Mouse (Mus musculus): Measurements from ENCODE around the gene Il20rb. TPM values are rescaled to one million over a fixed set of nuclear protein-coding genes. Genes with fewer than 3 reads are reported as not detected.

Gene Il20rb
- total and polyA plus RNA-seq, 3 experiments, result 0.50 to 1.9 TPM; not detected in 1

GRCm38 (mm10) chr9:100472931-100473330 is 13.7 kb downstream of the Il20rb start:
- DNase-seq (ENCODE audit: low read depth, low spot score), result no peak
- Histone ChIP-seq H3K4me3 (ENCODE audit: control insufficient read depth in 1 of 2, insufficient read depth in 1 of 2, low read depth in 2 of 2, low read length in 2 of 2) (no peak overlapping the region), H3K36me3 (ENCODE audit: control insufficient read depth in 1 of 2, insufficient read depth in 2 of 2, low read length in 2 of 2) (no peaks in the 10 kb centered on the region)

GRCm38 (mm10) chr9:100471605-100471953 is 15.0 kb downstream of the Il20rb start:
- TF ChIP-seq SMC3 (IDR thresholded peaks at IDR 0.05; ENCODE audit: low read depth, low read length) (no peak), CHD2 (IDR thresholded peaks at IDR 0.05; ENCODE audit: low read length) (no peak), ZMIZ1 (IDR thresholded peaks at IDR 0.05; ENCODE audit: low read depth, low read length) (no peak), NRF1 (IDR thresholded peaks at IDR 0.05; ENCODE audit: insufficient read depth, low read depth, low read length, poor library complexity, severe bottlenecking) (no peak), MEF2A (IDR thresholded peaks at IDR 0.05; ENCODE audit: extremely low read depth, insufficient replicate concordance, low read depth, low read length, poor library complexity, severe bottlenecking) (no peak), MYB (IDR thresholded peaks at IDR 0.05; ENCODE audit: low read depth, low read length) (no peak), CTCF (IDR thresholded peaks at IDR 0.05 in 2 of 3, conservative IDR thresholded peaks at IDR 0.05 in 1 of 3; ENCODE audit: control insufficient read depth in 1 of 3, insufficient read depth in 1 of 3, low read depth in 2 of 3, low read length in 3 of 3, poor library complexity in 1 of 3, severe bottlenecking in 1 of 3) (no peak), MAX (IDR thresholded peaks at IDR 0.05; ENCODE audit: low read length) (no peak), SIN3A (IDR thresholded peaks at IDR 0.05; ENCODE audit: low read length) (no peak), ZC3H11A (IDR thresholded peaks at IDR 0.05; ENCODE audit: low read depth, low read length) (no peak), MYC (IDR thresholded peaks at IDR 0.05; ENCODE audit: low read depth, low read length) (no peak), TAL1 (IDR thresholded peaks at IDR 0.05; ENCODE audit: low read length) (no peak), RCOR1 (IDR thresholded peaks at IDR 0.05; ENCODE audit: low read depth, low read length) (no peak), ZNF384 (IDR thresholded peaks at IDR 0.05; ENCODE audit: low read depth, low read length) (no peak), USF2 (IDR thresholded peaks at IDR 0.05; ENCODE audit: borderline replicate concordance in 1 of 2, insufficient read depth in 1 of 2, low read depth in 1 of 2, low read length in 2 of 2) (no peak), MAFK (IDR thresholded peaks at IDR 0.05; ENCODE audit: borderline replicate concordance, low read depth, low read length) (no peak), E2F4 (IDR thresholded peaks at IDR 0.05; ENCODE audit: borderline replicate concordance, low read depth, low read length) (no peak)
- H3K4me1 ChIP-seq (ENCODE audit: control insufficient read depth in 1 of 2, insufficient read depth in 2 of 2, low read length in 2 of 2), result no peaks in the 10 kb centered on the region
- H3K27ac ChIP-seq (ENCODE audit: control insufficient read depth, low read depth, low read length), result no peak overlapping the region
- DNase-seq (ENCODE audit: low read depth, low spot score), result no peak
- no peak overlapping the region for H3K9ac ChIP-seq (ENCODE audit: control insufficient read depth, low read depth, low read length, poor library complexity, severe bottlenecking)
- H3K27me3 ChIP-seq (ENCODE audit: control insufficient read depth in 1 of 2, insufficient read depth in 2 of 2, low read length in 2 of 2), result no peaks in the 10 kb centered on the region
- no peaks in the 10 kb centered on the region for H3K36me3 ChIP-seq (ENCODE audit: control insufficient read depth in 1 of 2, insufficient read depth in 2 of 2, low read length in 2 of 2)
- no peaks in the 10 kb centered on the region for H3K79me2 ChIP-seq (ENCODE audit: control insufficient read depth, insufficient read depth, low read length, poor library complexity)
- no peak overlapping the region for H3K4me3 ChIP-seq (ENCODE audit: control insufficient read depth in 1 of 2, insufficient read depth in 1 of 2, low read depth in 2 of 2, low read length in 2 of 2)
- H3K9me3 ChIP-seq (replicated peaks; ENCODE audit: insufficient read depth, low read length), result no peaks in the 10 kb centered on the region

More at GRCm38 (mm10) chr9:100472931-100473330, 13.7 kb downstream of the Il20rb start:
- Histone ChIP-seq H3K9me3 (replicated peaks; ENCODE audit: insufficient read depth, low read length) (no peaks in the 10 kb centered on the region; the same call in 1 of the 2 replicates), H3K9ac (ENCODE audit: control insufficient read depth, low read depth, low read length, poor library complexity, severe bottlenecking) (no peak overlapping the region), H3K4me1 (ENCODE audit: control insufficient read depth in 1 of 2, insufficient read depth in 2 of 2, low read length in 2 of 2) (no peaks in the 10 kb centered on the region), H3K27me3 (ENCODE audit: control insufficient read depth in 1 of 2, insufficient read depth in 2 of 2, low read length in 2 of 2) (no peaks in the 10 kb centered on the region), H3K79me2 (ENCODE audit: control insufficient read depth, insufficient read depth, low read length, poor library complexity) (no peaks in the 10 kb centered on the region), H3K27ac (ENCODE audit: control insufficient read depth, low read depth, low read length) (no peak overlapping the region)
- TF ChIP-seq GABPA (IDR thresholded peaks at IDR 0.05; ENCODE audit: low read depth, low read length) (no peak), UBTF (IDR thresholded peaks at IDR 0.05; ENCODE audit: borderline replicate concordance, insufficient read depth, low read depth, low read length) (no peak)

Measured in MEL (cell line).